Mouse (Mus musculus) heart, postnatal 0 days (tissue): Measurements from ENCODE around the gene Timp2.

ENCODE experiments used
- CTCF ChIP-seq: IDR thresholded peaks from 2 replicates; pipeline ENCODE4 v1.5.1; 2016; ENCODE audit warnings: antibody characterized with exemption, control low read depth, low read depth
- EP300 ChIP-seq: IDR thresholded peaks from 2 replicates; pipeline ENCODE4 v1.6.1; 2016; ENCODE audit warnings: antibody characterized with exemption, low read depth

- no peak for TF ChIP-seq CTCF
- no peak for TF ChIP-seq EP300
Observed at GRCm38 (mm10) chr11:118276328-118276727, 79.2 kb downstream of the Timp2 start.
